Mouse (Mus musculus) heart, embryonic 12.5 days (tissue): ENCODE measurements around the gene Nell2. TPM values are rescaled to one million over a fixed set of nuclear protein-coding genes. Genes with fewer than 3 reads are reported as not detected.
"Not testable (repeated sequence)": the region's sequence is repeated elsewhere in the genome, so short reads cannot be mapped to it uniquely, and the experiment has no call there.

ENCODE experiments used
- ATAC-seq: fragments of 200-750 bp; cut with Nextera tagmentation; 2 replicates; pipeline ENCODE4 v1.8.0; 2017; ENCODE audit warnings: moderate TSS enrichment, moderate library complexity; ENCODE audit not compliant: insufficient number of reproducible peaks, low FRiP score
- H3K27ac ChIP-seq: fragments of 300-500 bp; sonication (generic); 2 replicates; pipeline ENCODE4 v1.5.1; 2016; ENCODE audit warnings: mild to moderate bottlenecking, moderate library complexity; ENCODE audit not compliant: poor library complexity, severe bottlenecking
- H3K27me3 ChIP-seq: fragments of 300-500 bp; sonication (generic); replicated peaks from 2 replicates; pipeline ENCODE4 v1.6.1; 2016; ENCODE audit warnings: mild to moderate bottlenecking, moderate library complexity
- H3K36me3 ChIP-seq: fragments of 300-500 bp; sonication (generic); 2 replicates; pipeline ENCODE4 v1.6.1; 2016; ENCODE audit warnings: mild to moderate bottlenecking, moderate library complexity
- H3K4me1 ChIP-seq: fragments of 300-500 bp; sonication (generic); replicated peaks from 2 replicates; pipeline ENCODE4 v1.6.1; 2016; ENCODE audit warnings: mild to moderate bottlenecking
- H3K4me2 ChIP-seq: fragments of 300-500 bp; sonication (generic); 2 replicates; pipeline ENCODE4 v1.6.1; 2016; ENCODE audit warnings: mild to moderate bottlenecking, moderate library complexity
- H3K4me3 ChIP-seq: fragments of 300-500 bp; sonication (generic); 2 replicates; pipeline ENCODE4 v1.5.1; 2016; ENCODE audit warnings: mild to moderate bottlenecking
- H3K9ac ChIP-seq: fragments of 300-500 bp; sonication (generic); 2 replicates; pipeline ENCODE4 v1.6.1; 2016; ENCODE audit warnings: mild to moderate bottlenecking, moderate library complexity
- H3K9me3 ChIP-seq: fragments of 300-500 bp; sonication (generic); replicated peaks from 2 replicates; pipeline ENCODE4 v1.6.1; 2016; ENCODE audit warnings: mild to moderate bottlenecking, moderate library complexity
- WGBS: fragments of 180-500 bp; shearing (Covaris S2); methylation state at CpG from one replicate; pipeline ENCODE4 v1.1.7; 2016; 5-methylcytosine and 5-hydroxymethylcytosine counted together
- polyA plus RNA-seq: library from polyadenylated mRNA; unstranded; fragments of >200 nt; fragmentation: Nextera tagmentation; extraction: Ambion mirVana; gene quantifications from 2 replicates; pipeline ENCODE4 v1.2.1, GENCODE M21; 2016

The Nell2 gene
- polyA plus RNA-seq, 1 experiment from 2014 or later: 0.93 TPM

GRCm38 (mm10) chr15:95526626-95527411 lies 1.5 kb downstream of the Nell2 start:
- Histone ChIP-seq H3K9ac (no peak overlapping the region), H3K9me3 (no peaks in the 10 kb centered on the region), H3K27me3 (peaks cover 45% of the 10 kb centered on the region), H3K4me1 (peaks cover 19% of the 10 kb centered on the region), H3K27ac (no peak overlapping the region), H3K36me3 (no peaks in the 10 kb centered on the region), H3K4me3 (peak overlapping the region; percentile 54), H3K4me2 (peak overlapping the region; percentile 91)
- WGBS: 6% methylated on average over 27 of the region's 27 CpGs
- no peak for ATAC-seq

GRCm38 (mm10) chr15:95525997-95526396 lies 2.4 kb downstream of the Nell2 start:
- no peak overlapping the region for H3K4me3 ChIP-seq
- H3K27ac ChIP-seq: no peak overlapping the region
- no peaks in the 10 kb centered on the region for H3K36me3 ChIP-seq
- WGBS: 5% methylated on average over 5 of the region's 5 CpGs
- H3K4me2 ChIP-seq: no peak overlapping the region
- no peak for ATAC-seq
- peaks cover 19% of the 10 kb centered on the region for H3K4me1 ChIP-seq
- H3K27me3 ChIP-seq: peaks cover 45% of the 10 kb centered on the region
- H3K9me3 ChIP-seq: no peaks in the 10 kb centered on the region
- H3K9ac ChIP-seq: no peak overlapping the region

- WGBS: 61% methylated on average over 3 of the region's 3 CpGs
Observed at GRCm38 (mm10) chr15:95518204-95518603, 10.2 kb downstream of the Nell2 start.

GRCm38 (mm10) chr15:95513306-95513705 lies 15.1 kb downstream of the Nell2 start:
- not testable (repeated sequence) for H3K27me3 ChIP-seq, H3K4me3 ChIP-seq, H3K27ac ChIP-seq, H3K4me1 ChIP-seq, H3K9ac ChIP-seq, H3K4me2 ChIP-seq, ATAC-seq, H3K9me3 ChIP-seq, H3K36me3 ChIP-seq
- 57% methylated on average over 2 of the region's 2 CpGs for WGBS

More at GRCm38 (mm10) chr15:95518204-95518603, 10.2 kb downstream of the Nell2 start:
- Histone ChIP-seq H3K4me3 (no peak overlapping the region), H3K27me3 (0 out of 2 replicates have a peak, but pooled peaks cover 2% of the 10 kb centered on the region), H3K9me3 (no peaks in the 10 kb centered on the region), H3K4me2 (no peak overlapping the region), H3K9ac (no peak overlapping the region), H3K4me1 (no peaks in the 10 kb centered on the region), H3K27ac (no peak overlapping the region), H3K36me3 (no peaks in the 10 kb centered on the region)
- no peak for ATAC-seq

- Histone ChIP-seq H3K9ac (no peak overlapping the region), H3K9me3 (no peaks in the 10 kb centered on the region), H3K4me3 (no peak overlapping the region), H3K27ac (no peak overlapping the region), H3K36me3 (no peaks in the 10 kb centered on the region), H3K4me1 (no peaks in the 10 kb centered on the region), H3K4me2 (no peak overlapping the region), H3K27me3 (no peaks in the 10 kb centered on the region)
- no peak for ATAC-seq
- WGBS: 69% methylated on average over 4 of the region's 4 CpGs
Observed at GRCm38 (mm10) chr15:95495666-95496065, 32.7 kb downstream of the Nell2 start.

GRCm38 (mm10) chr15:95495193-95495592 lies 33.2 kb downstream of the Nell2 start:
- no peaks in the 10 kb centered on the region for H3K27me3 ChIP-seq
- no peak overlapping the region for H3K9ac ChIP-seq
- no peaks in the 10 kb centered on the region for H3K4me1 ChIP-seq
- no peak overlapping the region for H3K27ac ChIP-seq
- H3K36me3 ChIP-seq: no peaks in the 10 kb centered on the region
- no peak for ATAC-seq
- H3K4me2 ChIP-seq: no peak overlapping the region
- WGBS: 84% methylated on average over 8 of the region's 8 CpGs
- H3K4me3 ChIP-seq: no peak overlapping the region
- no peaks in the 10 kb centered on the region for H3K9me3 ChIP-seq

- H3K4me2 ChIP-seq: no peak overlapping the region
Observed at GRCm38 (mm10) chr15:95492201-95492600, 36.2 kb downstream of the Nell2 start.

GRCm38 (mm10) chr15:95489174-95489573 lies 39.2 kb downstream of the Nell2 start:
- Histone ChIP-seq H3K4me2 (no peak overlapping the region), H3K9me3 (no peaks in the 10 kb centered on the region), H3K9ac (no peak overlapping the region), H3K4me3 (no peak overlapping the region), H3K36me3 (no peaks in the 10 kb centered on the region), H3K4me1 (no peaks in the 10 kb centered on the region), H3K27ac (no peak overlapping the region), H3K27me3 (no peaks in the 10 kb centered on the region)
- no peak for ATAC-seq
- WGBS: 59% methylated on average over 4 of the region's 4 CpGs

More at GRCm38 (mm10) chr15:95492201-95492600, 36.2 kb downstream of the Nell2 start:
- no peak for ATAC-seq
- Histone ChIP-seq H3K36me3 (no peaks in the 10 kb centered on the region), H3K27me3 (no peaks in the 10 kb centered on the region), H3K9me3 (no peaks in the 10 kb centered on the region), H3K9ac (no peak overlapping the region), H3K4me3 (no peak overlapping the region), H3K27ac (no peak overlapping the region), H3K4me1 (no peaks in the 10 kb centered on the region)
- 60% methylated on average over 5 of the region's 5 CpGs for WGBS

GRCm38 (mm10) chr15:95487961-95488360 lies 40.4 kb downstream of the Nell2 start:
- ATAC-seq: no peak
- Histone ChIP-seq H3K9ac (no peak overlapping the region), H3K27me3 (no peaks in the 10 kb centered on the region), H3K4me1 (no peaks in the 10 kb centered on the region), H3K4me2 (no peak overlapping the region), H3K27ac (no peak overlapping the region), H3K9me3 (no peaks in the 10 kb centered on the region), H3K4me3 (no peak overlapping the region), H3K36me3 (no peaks in the 10 kb centered on the region)
- WGBS: 75% methylated on average over 5 of the region's 5 CpGs

GRCm38 (mm10) chr15:95482002-95482401 lies 46.4 kb downstream of the Nell2 start:
- no peak overlapping the region for H3K27ac ChIP-seq
- H3K4me2 ChIP-seq: no peak overlapping the region
- H3K9me3 ChIP-seq: no peaks in the 10 kb centered on the region
- H3K9ac ChIP-seq: no peak overlapping the region
- WGBS: 82% methylated on average over 9 of the region's 9 CpGs
- H3K4me1 ChIP-seq: no peaks in the 10 kb centered on the region
- ATAC-seq: no peak
- H3K27me3 ChIP-seq: no peaks in the 10 kb centered on the region
- no peak overlapping the region for H3K4me3 ChIP-seq
- no peaks in the 10 kb centered on the region for H3K36me3 ChIP-seq

GRCm38 (mm10) chr15:95481585-95481984 lies 46.8 kb downstream of the Nell2 start:
- Histone ChIP-seq H3K9me3 (no peaks in the 10 kb centered on the region), H3K9ac (no peak overlapping the region), H3K36me3 (no peaks in the 10 kb centered on the region), H3K4me3 (no peak overlapping the region), H3K27ac (no peak overlapping the region), H3K4me1 (no peaks in the 10 kb centered on the region), H3K4me2 (no peak overlapping the region), H3K27me3 (no peaks in the 10 kb centered on the region)
- ATAC-seq: no peak
- WGBS: 81% methylated on average over 4 of the region's 4 CpGs

GRCm38 (mm10) chr15:95476440-95476839 lies 51.9 kb downstream of the Nell2 start:
- Histone ChIP-seq H3K27me3 (no peaks in the 10 kb centered on the region), H3K4me1 (no peaks in the 10 kb centered on the region), H3K4me3 (no peak overlapping the region), H3K27ac (no peak overlapping the region), H3K36me3 (no peaks in the 10 kb centered on the region), H3K9me3 (no peaks in the 10 kb centered on the region), H3K9ac (no peak overlapping the region), H3K4me2 (no peak overlapping the region)
- ATAC-seq: no peak
- 81% methylated on average over 3 of the region's 3 CpGs for WGBS
